Mouse (Mus musculus): ENCODE measurements around the gene Catsper3.

DNA sequence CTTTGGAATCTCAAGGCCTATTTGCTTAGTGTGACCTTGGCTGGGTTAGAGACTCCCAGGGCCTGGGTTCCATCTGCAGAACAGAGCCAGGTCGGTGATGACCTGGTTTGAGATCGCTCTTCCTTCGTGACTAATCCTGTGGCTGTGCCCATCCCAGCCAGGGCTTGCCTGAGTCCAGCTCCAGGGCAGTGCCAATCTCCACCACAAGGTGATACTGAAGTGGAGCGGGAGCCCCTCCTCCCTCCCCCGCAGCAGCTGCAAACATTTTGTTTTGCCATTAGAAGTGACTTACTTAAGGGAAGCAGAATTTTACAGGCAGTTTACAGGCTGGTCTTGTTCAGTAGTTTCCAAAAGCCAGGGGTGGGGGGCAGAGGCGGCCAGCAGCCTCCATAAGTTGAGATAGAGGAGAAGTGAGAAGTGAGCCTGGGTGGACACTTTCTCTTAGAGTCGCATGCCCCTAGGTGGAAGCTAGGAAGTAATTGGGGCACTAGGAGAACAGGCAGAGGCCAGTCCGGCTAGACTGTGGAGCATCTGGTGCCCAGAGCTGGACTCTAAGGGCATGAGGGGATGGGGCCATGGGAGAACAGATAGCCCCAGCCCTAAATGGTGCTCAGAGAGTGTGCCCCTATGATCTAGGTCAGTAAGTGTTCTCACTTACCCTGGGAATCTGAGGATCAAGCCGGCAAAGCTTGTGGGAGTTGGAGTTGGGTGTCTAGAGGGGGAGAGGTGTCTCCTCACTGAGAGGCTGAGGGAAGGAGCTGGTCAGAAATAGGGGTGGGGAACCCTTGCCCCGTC is 40.0 kb downstream of the Catsper3 start:
- TF ChIP-seq CTCF (IDR thresholded peaks at IDR 0.05 in 2 of 3, conservative IDR thresholded peaks at IDR 0.05 in 1 of 3; ENCODE audit: control insufficient read depth in 1 of 3, insufficient read depth in 1 of 3, low read depth in 2 of 3, low read length in 3 of 3, poor library complexity in 1 of 3, severe bottlenecking in 1 of 3) (no peak), ZMIZ1 (IDR thresholded peaks at IDR 0.05; ENCODE audit: low read depth, low read length) (no peak), MAZ (IDR thresholded peaks at IDR 0.05; ENCODE audit: low read depth, low read length) (no peak), USF2 (IDR thresholded peaks at IDR 0.05; ENCODE audit: borderline replicate concordance in 1 of 2, insufficient read depth in 1 of 2, low read depth in 1 of 2, low read length in 2 of 2) (no peak), POLR2A (IDR thresholded peaks at IDR 0.05; ENCODE audit: control insufficient read depth in 1 of 2, insufficient read depth in 1 of 2, low read depth in 1 of 2, low read length in 2 of 2, poor library complexity in 1 of 2) (no peak), MYC (IDR thresholded peaks at IDR 0.05; ENCODE audit: low read depth, low read length) (no peak), POLR2AphosphoS5 (IDR thresholded peaks at IDR 0.05; ENCODE audit: borderline replicate concordance, low read depth, low read length) (no peak)

Data from MEL (cell line).